Mouse (Mus musculus) thymus, adult 2 months (tissue): ENCODE data around the gene Rab26. TPM values are rescaled to one million over a fixed set of nuclear protein-coding genes. Genes with fewer than 3 reads are reported as not detected.

Source experiments
- DNase-seq: peaks from one replicate; pipeline ENCODE4 v3.0.0; 2021
- H3K27ac ChIP-seq: fragments of 200-500 bp; 2 replicates; pipeline ENCODE4 v1.5.1; 2012; ENCODE audit warnings: low read length, control low read depth; ENCODE audit not compliant: control insufficient read depth, insufficient read depth
- H3K27me3 ChIP-seq: fragments of 200-500 bp; 2 replicates; pipeline ENCODE4 v1.6.1; 2012; ENCODE audit warnings: mild to moderate bottlenecking, low read length, moderate library complexity, mixed read lengths; ENCODE audit not compliant: control insufficient read depth, insufficient read depth
- H3K36me3 ChIP-seq: fragments of 200-500 bp; 2 replicates; pipeline ENCODE4 v1.6.1; 2012; ENCODE audit warnings: mild to moderate bottlenecking, low read length, moderate library complexity; ENCODE audit not compliant: control insufficient read depth, insufficient read depth
- H3K4me1 ChIP-seq: fragments of 200-500 bp; replicated peaks from 2 replicates; pipeline ENCODE4 v1.6.1; 2012; ENCODE audit warnings: low read length; ENCODE audit not compliant: control insufficient read depth, insufficient read depth
- H3K4me3 ChIP-seq: fragments of 200-500 bp; 2 replicates; pipeline ENCODE4 v1.5.1; 2012; ENCODE audit warnings: mild to moderate bottlenecking, low read length, control low read depth, moderate library complexity; ENCODE audit not compliant: control insufficient read depth, insufficient read depth
- CTCF ChIP-seq: fragments of 200-500 bp; IDR thresholded peaks from 2 replicates; pipeline ENCODE4 v1.5.1; 2012; ENCODE audit warnings: mild to moderate bottlenecking, control low read depth, low read length, moderate library complexity, borderline replicate concordance; ENCODE audit not compliant: control insufficient read depth, poor library complexity, insufficient read depth; ENCODE audit errors: extremely low read depth
- POLR2A ChIP-seq: fragments of 200-500 bp; IDR thresholded peaks from 2 replicates; pipeline ENCODE4 v1.6.1; 2012; ENCODE audit warnings: mild to moderate bottlenecking, low read length, control low read depth, moderate library complexity; ENCODE audit not compliant: control insufficient read depth, poor library complexity, insufficient read depth; ENCODE audit errors: extremely low read depth
- WGBS: fragments of 180-500 bp; shearing (Covaris S2); methylation state at CpG from one replicate; pipeline ENCODE4 v1.1.7; 2018; 5-methylcytosine and 5-hydroxymethylcytosine counted together
- polyA plus RNA-seq: library from polyadenylated mRNA; depleted of rRNA; stranded (reverse); fragments of >200 nt; gene quantifications from 2 replicates; pipeline ENCODE4 v1.2.3, GENCODE M21; 2012

The Rab26 gene
- polyA plus RNA-seq, 1 experiment: 1.6 TPM

- TF ChIP-seq POLR2A (no peak), CTCF (no peak)
- Histone ChIP-seq H3K4me3 (no peak overlapping the region), H3K27me3 (no peaks in the 10 kb centered on the region), H3K27ac (no peak overlapping the region), H3K4me1 (peaks cover 13% of the 10 kb centered on the region), H3K36me3 (no peaks in the 10 kb centered on the region)
- DNase-seq: no peak
- 47% methylated on average over 3 of the region's 3 CpGs for WGBS
Measured at GRCm38 (mm10) chr17:24537536-24537935, 3.5 kb upstream of the Rab26 start.

GRCm38 (mm10) chr17:24535300-24535699 is 1.3 kb upstream of the Rab26 start:
- Histone ChIP-seq H3K4me1 (peaks cover 13% of the 10 kb centered on the region), H3K27ac (no peak overlapping the region), H3K27me3 (no peaks in the 10 kb centered on the region), H3K4me3 (no peak overlapping the region), H3K36me3 (no peaks in the 10 kb centered on the region)
- WGBS: 85% methylated on average over 5 of the region's 5 CpGs
- no peak for DNase-seq
- TF ChIP-seq CTCF (no peak), POLR2A (no peak)

GRCm38 (mm10) chr17:24533099-24533992 is 664 bp downstream of the Rab26 start:
- H3K4me3 ChIP-seq: peak overlapping the region; percentile 42
- no peaks in the 10 kb centered on the region for H3K36me3 ChIP-seq
- DNase-seq: peak; percentile 79
- no peak overlapping the region for H3K27ac ChIP-seq
- WGBS: 16% methylated on average over 53 of the region's 53 CpGs
- peaks cover 21% of the 10 kb centered on the region for H3K4me1 ChIP-seq
- TF ChIP-seq CTCF: no peak
- no peak for TF ChIP-seq POLR2A
- H3K27me3 ChIP-seq: no peaks in the 10 kb centered on the region

DNA sequence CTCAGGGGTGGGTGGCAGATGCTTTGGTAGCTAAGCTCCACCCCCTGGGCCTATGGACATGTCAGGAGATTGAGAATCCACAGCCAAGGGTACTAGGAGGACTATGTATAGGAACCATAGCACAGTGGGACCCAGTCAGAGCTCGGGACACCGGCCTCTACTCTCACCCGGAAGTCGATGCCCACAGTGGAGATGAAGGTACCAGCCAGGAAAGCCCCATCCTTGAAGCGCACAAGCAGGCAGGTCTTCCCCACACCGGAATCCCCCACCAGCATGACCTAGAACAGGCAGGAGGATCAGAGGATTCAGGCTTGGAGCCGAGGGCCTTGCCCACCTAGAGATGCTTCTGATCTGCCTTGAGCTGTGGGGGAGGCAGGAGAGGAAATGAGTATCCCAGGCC is 2.0 kb downstream of the Rab26 start:
- TF ChIP-seq POLR2A (no peak), CTCF (no peak)
- Histone ChIP-seq H3K27ac (no peak overlapping the region), H3K27me3 (no peaks in the 10 kb centered on the region), H3K4me3 (no peak overlapping the region), H3K36me3 (no peaks in the 10 kb centered on the region), H3K4me1 (peaks cover 21% of the 10 kb centered on the region)
- WGBS: 96% methylated on average over 7 of the region's 7 CpGs
- no peak for DNase-seq

DNA sequence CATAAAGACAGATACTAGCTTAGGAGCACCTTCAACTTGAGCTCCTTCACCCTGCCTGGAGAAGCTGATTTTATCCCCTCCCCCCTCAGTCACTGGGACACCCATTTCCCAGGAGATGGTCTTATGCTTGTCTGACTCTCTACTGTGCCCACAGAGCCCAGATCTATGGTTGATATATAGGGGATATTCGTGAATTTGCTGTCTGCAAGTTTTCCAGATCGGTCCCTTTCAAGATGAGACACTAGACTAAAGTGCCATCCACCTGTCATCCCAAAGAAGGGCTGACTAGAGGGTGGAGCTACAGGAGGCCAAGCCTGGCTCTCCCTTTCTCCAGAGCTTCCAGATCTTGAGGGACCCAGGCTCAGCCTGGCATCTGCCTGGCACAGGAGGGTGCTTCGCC is 2.9 kb downstream of the Rab26 start:
- H3K4me1 ChIP-seq: peaks cover 23% of the 10 kb centered on the region

DNA sequence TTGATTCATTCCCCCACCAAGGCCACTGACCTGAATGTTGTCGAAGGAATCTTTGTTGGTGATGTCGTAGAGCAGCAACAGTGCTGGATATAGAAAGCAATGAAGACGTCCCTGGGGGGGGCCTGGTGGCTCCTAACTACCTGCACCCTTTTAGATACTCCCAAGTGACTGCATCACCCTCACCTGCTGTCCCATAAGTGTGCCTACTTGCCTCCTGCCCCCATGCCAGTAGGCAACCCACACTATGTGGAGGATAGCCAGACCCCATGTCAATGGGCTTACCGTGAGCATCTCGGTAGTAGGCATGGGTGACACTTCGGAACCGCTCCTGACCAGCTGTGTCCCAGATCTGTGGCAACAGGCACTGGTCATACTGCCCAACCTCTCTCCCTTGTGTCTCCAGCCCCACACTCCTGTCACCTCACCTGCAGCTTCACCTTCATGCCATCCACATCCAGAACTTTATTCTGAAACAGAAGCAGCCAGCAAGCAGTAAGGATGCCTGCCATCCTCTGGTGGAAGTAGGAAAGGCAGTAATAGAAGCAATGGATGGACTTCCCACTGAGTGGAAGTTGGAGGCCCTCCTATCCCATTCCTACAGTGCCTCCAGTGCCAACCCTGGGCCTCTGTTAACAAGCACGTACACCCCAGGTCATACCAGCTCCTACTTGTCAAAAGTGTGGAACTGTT is 3.5 kb downstream of the Rab26 start:
- TF ChIP-seq POLR2A: no peak
- TF ChIP-seq CTCF: no peak
- 89% methylated on average over 8 of the region's 8 CpGs for WGBS
- Histone ChIP-seq H3K4me1 (peaks cover 23% of the 10 kb centered on the region), H3K36me3 (no peaks in the 10 kb centered on the region), H3K4me3 (no peak overlapping the region), H3K27ac (no peak overlapping the region), H3K27me3 (no peaks in the 10 kb centered on the region)
- DNase-seq: no peak

More for the DNA sequence above, 2.9 kb downstream of the Rab26 start:
- TF ChIP-seq POLR2A: no peak
- DNase-seq: no peak
- H3K27me3 ChIP-seq: no peaks in the 10 kb centered on the region
- no peak overlapping the region for H3K27ac ChIP-seq
- WGBS: 84% methylated on average over 3 of the region's 3 CpGs
- no peaks in the 10 kb centered on the region for H3K36me3 ChIP-seq
- H3K4me3 ChIP-seq: no peak overlapping the region
